Comparison of ENCODE assay signal across 18 mouse cellular contexts in genomic region chr6:129219897-129220517, GRCm38 (mm10). TPM values are rescaled to one million over a fixed set of nuclear protein-coding genes. Genes with fewer than 3 reads are reported as not detected.
A peak's percentile ranks its signal among the peaks of the same experiment; 100 is the strongest.
DNase-seq lines count a peak whose midpoint lies in the region; ATAC-seq and TF ChIP-seq lines count a peak whose summit lies in the region.
"Had no signal": no experiment of that assay in that cellular context is flagged by ENCODE, and none has a peak within 500 bp of the region (broad histone marks: within the 10 kb centered on the region; RNA-seq: fewer than 3 reads in every experiment).

No protein-coding gene starts in this region.

- peaks cover 30% of the 10 kb centered on the region for H3K36me3 ChIP-seq in heart, adult 2 months (ENCODE audit: control insufficient read depth, insufficient read depth, low read length)
- peaks cover 6% of the 10 kb centered on the region for H3K36me3 ChIP-seq in liver, adult 2 months (ENCODE audit: control insufficient read depth, insufficient read depth, low read length)
- H3K36me3 ChIP-seq: heart, embryonic 10.5 days; limb, embryonic 13.5 days; midbrain, embryonic 10.5 days had no signal

- H3K27ac ChIP-seq in heart, adult 2 months: peak overlapping the region; percentile 64
- H3K27ac ChIP-seq in liver, adult 2 months (replicated peaks; ENCODE audit: insufficient read depth, low read depth, low read length): peak overlapping the region; percentile 31
- H3K27ac ChIP-seq: heart, embryonic 10.5 days; limb, embryonic 13.5 days; midbrain, embryonic 10.5 days had no signal

- no peak for DNase-seq in heart, adult 2 months
- DNase-seq in heart, adult 8-10 months (ENCODE audit: low spot score): no peak
- DNase-seq in liver, adult 2 months (ENCODE audit: extremely low read depth, low read depth, low spot score): peak; percentile 44
- DNase-seq in lung, postnatal 25 days (ENCODE audit: low spot score): peak; percentile 64
- no peak for DNase-seq in cerebellum, postnatal 25 days
- no peak for DNase-seq in adrenal gland, adult 8-10 months
- DNase-seq: adrenal gland, postnatal 36 days; cerebellum, adult 11 months; heart, postnatal 4 days; kidney, postnatal 4 days; right cerebral cortex, postnatal 4 days had no signal

- ATAC-seq in CD4-positive, CD25-positive, alpha-beta regulatory T cell, adult 4 months: peak; percentile 48
- ATAC-seq in monocyte, adult 5-6 weeks (replicated peaks; ENCODE audit: insufficient number of reproducible peaks, low FRiP score, low TSS enrichment, poor library complexity, severe bottlenecking): no peak

- no peak overlapping the region for H3K4me3 ChIP-seq in heart, adult 2 months
- H3K4me3 ChIP-seq in liver, adult 2 months (ENCODE audit: insufficient read depth, low read depth, low read length): no peak overlapping the region
- H3K4me3 ChIP-seq: heart, embryonic 10.5 days; limb, embryonic 13.5 days; midbrain, embryonic 10.5 days had no signal

- H3K4me1 ChIP-seq in heart, adult 2 months (ENCODE audit: control insufficient read depth, insufficient read depth, low read length): peaks cover 29% of the 10 kb centered on the region
- H3K4me1 ChIP-seq in liver, adult 2 months (ENCODE audit: control insufficient read depth, insufficient read depth, low read length): peaks cover 26% of the 10 kb centered on the region
- H3K4me1 ChIP-seq: limb, embryonic 13.5 days; midbrain, embryonic 10.5 days had no signal

- TF ChIP-seq POLR2A in heart, adult 2 months (IDR thresholded peaks at IDR 0.05; ENCODE audit: insufficient read depth, low read depth, low read length): peak; percentile 45; the same call in 1 of the 2 replicates
- no peak for TF ChIP-seq POLR2A in liver, adult 2 months (IDR thresholded peaks at IDR 0.05; ENCODE audit: extremely low read depth, insufficient read depth, low read length)

- intact Hi-C loops in heart, adult 2 months (cut with DNase I): no loop called here

- no peaks in the 10 kb centered on the region for H3K27me3 ChIP-seq in heart, adult 2 months (ENCODE audit: control insufficient read depth, insufficient read depth, low read length)
- no peaks in the 10 kb centered on the region for H3K27me3 ChIP-seq in liver, adult 2 months (ENCODE audit: control insufficient read depth, insufficient read depth, low read length)
- H3K27me3 ChIP-seq: limb, embryonic 13.5 days had no signal

- 53% methylated on average over 3 of the region's 3 CpGs for WGBS in heart, adult 2 months
- WGBS in liver, adult 2 months: 54% methylated on average over 3 of the region's 3 CpGs

- TF ChIP-seq EP300 in heart, adult 2 months (IDR thresholded peaks at IDR 0.05; ENCODE audit: insufficient read depth, low read depth, low read length): 0 out of 2 replicates have a peak, but pooled peaks have one; percentile 27

- no peaks in the 10 kb centered on the region for H3K79me2 ChIP-seq in heart, adult 2 months (replicated peaks; ENCODE audit: control insufficient read depth, insufficient read depth, low read length)
- H3K79me2 ChIP-seq in liver, adult 2 months (ENCODE audit: control insufficient read depth, insufficient read depth, low read length): peaks cover 5% of the 10 kb centered on the region; the same call in 1 of the 2 replicates

- TF ChIP-seq CTCF in heart, adult 2 months (IDR thresholded peaks at IDR 0.05): no peak
- no peak for TF ChIP-seq CTCF in liver, adult 2 months (IDR thresholded peaks at IDR 0.05; ENCODE audit: low read depth, low read length)

- no peak overlapping the region for H3K9ac ChIP-seq in heart, adult 2 months (ENCODE audit: low read depth, low read length)
- no peak overlapping the region for H3K9ac ChIP-seq in liver, adult 2 months (ENCODE audit: low read depth, low read length)
- H3K9ac ChIP-seq: limb, embryonic 13.5 days had no signal

RNA-seq across cellular contexts. Expression of gene Clec2d, which starts 39.6 kb away (rescaled TPM):
- 10 to 100 TPM; 28.7 to 40.7 TPM for total RNA-seq in heart, adult 2 months (2021)
- polyA plus RNA-seq in heart, adult 2 months (2012; rRNA removed): 32.4 and 47.0 TPM in 2 replicates
- 10 to 100 TPM; 28.4 to 43.3 (median 34.1) TPM for total RNA-seq in heart, adult 8-10 months (2022)
- 10 to 100 TPM in 1 of 2 experiments, 1 to 10 TPM in 1; 7.8 to 11.7 TPM for polyA plus RNA-seq in CD4-positive, CD25-positive, alpha-beta regulatory T cell, adult 4 months (2017; shearing (Covaris generic))
- 521 and 532 TPM in 2 replicates for total RNA-seq in liver, adult 2 months (2014; rRNA removed)
- 124 and 141 TPM in 2 replicates for polyA plus RNA-seq in liver, adult 2 months (2012; rRNA removed)
- total RNA-seq in monocyte, adult 5-6 weeks (2017): 222 to 328 TPM (median 282 TPM) in 3 replicates
- total RNA-seq in adrenal gland, adult 8-10 months (2022): 10 to 100 TPM; 38.2 to 55.3 (median 41.8) TPM
- polyA plus RNA-seq: heart, embryonic 10.5 days; limb, embryonic 13.5 days; midbrain, embryonic 10.5 days had no signal

RNA-seq across cellular contexts. Expression of gene Cd69, which starts 55.2 kb away (rescaled TPM):
- total RNA-seq in heart, adult 2 months (2021): under 1 TPM; 0.26 to 0.48 TPM
- polyA plus RNA-seq in heart, adult 2 months (2012; rRNA removed): 0.20 and 0.49 TPM in 2 replicates
- total RNA-seq in heart, adult 8-10 months (2022): under 1 TPM in 1 of 4 experiments, not detected in 3; 0.16 TPM
- 100 to 1,000 TPM; 220 to 231 TPM for polyA plus RNA-seq in CD4-positive, CD25-positive, alpha-beta regulatory T cell, adult 4 months (2017; shearing (Covaris generic))
- total RNA-seq in liver, adult 2 months (2014; rRNA removed): 0.74 and 1.1 TPM in 2 replicates
- 0.15 TPM in 1 of 2 replicates, not detected in the other for polyA plus RNA-seq in liver, adult 2 months (2012; rRNA removed)
- 122 to 324 TPM (median 301 TPM) in 3 replicates for total RNA-seq in monocyte, adult 5-6 weeks (2017)
- total RNA-seq in adrenal gland, adult 8-10 months (2022): under 1 TPM in 3 of 4 experiments, not detected in 1; 0.21 to 0.38 (median 0.27) TPM
- total RNA-seq: heart, postnatal 4 days; left cerebral cortex, adult 18-20 months had no signal
- polyA plus RNA-seq: C2C12 had no signal

Comparison
In these comparisons a context has a peak if more than half of its experiments do, and no peak if none do; other contexts are left out.
1. DNase-seq: peak in liver, adult 2 months (single experiment) and lung, postnatal 25 days (single experiment); none in heart, adult 2 months (0 of 2), heart, adult 8-10 months (single experiment), cerebellum, postnatal 25 days (0 of 2) and adrenal gland, adult 8-10 months (single experiment).
2. RNA of gene Cd69, which starts 55.2 kb away (total RNA-seq): 122 to 324 TPM in monocyte, adult 5-6 weeks; 0.74 to 1.1 TPM in liver, adult 2 months, 0.26 to 0.48 TPM in heart, adult 2 months, 0.21 to 0.38 TPM in adrenal gland, adult 8-10 months and 0.16 TPM in heart, adult 8-10 months; every median in the first group is over 10 times any median in the second.